Mouse (Mus musculus) heart, postnatal 14 days (tissue): ENCODE results near the gene Aadacl3. TPM values are rescaled to one million over a fixed set of nuclear protein-coding genes. Genes with fewer than 3 reads are reported as not detected.
A peak's percentile ranks its signal among the peaks of the same experiment; 100 is the strongest.

Experiments used
- DNase-seq, 2 experiments: peaks; one replicate each; pipeline ENCODE4 v3.0.0; 2021 to 2022
- intact Hi-C: fragments of 180-260 bp; cut with DNase I; formaldehyde crosslinking; loops from one replicate; pipeline ENCODE4 v1.15.1; 2025
- long read RNA-seq, 2 experiments: library from polyadenylated mRNA; stranded (forward); transcript quantifications; one replicate each; pipeline ENCODE4 v2.0.0; 2021
- total RNA-seq, 2 experiments: library from RNA; stranded (reverse); gene quantifications; 2 replicates each; pipeline ENCODE4 v1.2.3; 2021

Aadacl3 gene
- total RNA-seq, result not detected
- long read RNA-seq, experiment 1, result 0 reads
- long read RNA-seq, experiment 2, result 0 reads

- DNase-seq, result no peak
- intact Hi-C loops, result no loop called here
Measured at GRCm38 (mm10) chr4:144463656-144464055, at the start of gene Aadacl3. Gene Aadacl3, minus strand, starts transcription at chr4:144463756.

GRCm38 (mm10) chr4:144506518-144506917 lies 43.0 kb upstream of the Aadacl3 start:
- intact Hi-C loops, result no loop called here

GRCm38 (mm10) chr4:144493331-144493730 lies 29.8 kb upstream of the Aadacl3 start:
- no peak for DNase-seq
- intact Hi-C loops, result no loop called here

More at GRCm38 (mm10) chr4:144506518-144506917, 43.0 kb upstream of the Aadacl3 start:
- DNase-seq, result no peak

- intact Hi-C loops, result no loop called here
- DNase-seq, result no peak
Measured at GRCm38 (mm10) chr4:144468091-144468490, 4.5 kb upstream of the Aadacl3 start.

GRCm38 (mm10) chr4:144465206-144465605 lies 1.6 kb upstream of the Aadacl3 start:
- DNase-seq, result no peak
- intact Hi-C loops, result no loop called here

- DNase-seq, result no peak
- intact Hi-C loops, result no loop called here
Measured at GRCm38 (mm10) chr4:144453217-144453616, 10.3 kb downstream of the Aadacl3 start, which contains the start of gene Gm9944. Gene Gm9944, minus strand, starts transcription at chr4:144453317.

GRCm38 (mm10) chr4:144448546-144448945 lies 15.0 kb downstream of the Aadacl3 start:
- intact Hi-C loops, result no loop called here
- no peak for DNase-seq

- intact Hi-C loops, result no loop called here
- DNase-seq, result no peak
Measured at GRCm38 (mm10) chr4:144441582-144441981, 22.0 kb downstream of the Aadacl3 start.

- intact Hi-C loops, result no loop called here
- DNase-seq, result no peak
Measured at GRCm38 (mm10) chr4:144441095-144441494, 22.5 kb downstream of the Aadacl3 start.

- intact Hi-C loops, result no loop called here
- DNase-seq, result no peak
Measured at GRCm38 (mm10) chr4:144438672-144439071, 24.9 kb downstream of the Aadacl3 start, which contains the start of gene 1700012P22Rik. Gene 1700012P22Rik, minus strand, starts transcription at chr4:144438772.

GRCm38 (mm10) chr4:144433216-144433615 lies 30.3 kb downstream of the Aadacl3 start:
- DNase-seq, result no peak
- intact Hi-C loops, result no loop called here

- intact Hi-C loops, result no loop called here
Measured at GRCm38 (mm10) chr4:144430723-144431122, 32.8 kb downstream of the Aadacl3 start.

GRCm38 (mm10) chr4:144428868-144429267 lies 34.7 kb downstream of the Aadacl3 start:
- peak in 1 of 2 experiments; percentile 6 for DNase-seq
- intact Hi-C loops, result no loop called here

More at GRCm38 (mm10) chr4:144430723-144431122, 32.8 kb downstream of the Aadacl3 start:
- DNase-seq, result no peak

- no peak for DNase-seq
- intact Hi-C loops, result no loop called here
Measured at GRCm38 (mm10) chr4:144424590-144424989, 39.0 kb downstream of the Aadacl3 start.

- intact Hi-C loops, result no loop called here
- DNase-seq, result no peak
Measured at GRCm38 (mm10) chr4:144420644-144421043, 42.9 kb downstream of the Aadacl3 start.

GRCm38 (mm10) chr4:144408290-144408689 lies 55.3 kb downstream of the Aadacl3 start, which contains the start of gene Pramef12:
Gene Pramef12, minus strand, starts transcription at chr4:144408464.
- DNase-seq, result no peak
- intact Hi-C loops, result no loop called here

- intact Hi-C loops, result no loop called here
Measured at GRCm38 (mm10) chr4:144406261-144406660, 57.3 kb downstream of the Aadacl3 start.

GRCm38 (mm10) chr4:144404456-144405086 lies 59.0 kb downstream of the Aadacl3 start:
- peak; percentile 3 to 30 for DNase-seq
- intact Hi-C loops, result no loop called here

More at GRCm38 (mm10) chr4:144406261-144406660, 57.3 kb downstream of the Aadacl3 start:
- no peak for DNase-seq
